Mouse (Mus musculus): Measurements from ENCODE around the gene Itprid1. TPM values are rescaled to one million over a fixed set of nuclear protein-coding genes. Genes with fewer than 3 reads are reported as not detected.

Itprid1 gene
- total RNA-seq, 1 experiment from 2014 or later: not detected

Other genes with a start within 250 kb of the Itprid1 start
- not detected in 2 replicates for gene Neurod6, start 155.6 kb upstream of the Itprid1 start, total RNA-seq (2017)
- not detected in 2 replicates for gene Ppp1r17, start 180.6 kb downstream of the Itprid1 start, total RNA-seq (2017)

Data from common myeloid progenitor, adult 5-6 weeks (primary cell).